Mouse (Mus musculus) heart, adult 11 months (tissue): ENCODE data around the gene Abhd11.
A peak's percentile ranks its signal among the peaks of the same experiment; 100 is the strongest.
"Not testable (repeated sequence)": the region's sequence is repeated elsewhere in the genome, so short reads cannot be mapped to it uniquely, and the experiment has no call there.

ENCODE experiments used
- DNase-seq: peaks from one replicate; pipeline ENCODE4 v3.0.0; 2022

Abhd11 gene

GRCm38 (mm10) chr5:135008671-135009589, at the start of gene Abhd11:
Gene Abhd11 (plus strand): TSS chr5:135009152.
- DNase-seq: peak; percentile 100

DNA sequence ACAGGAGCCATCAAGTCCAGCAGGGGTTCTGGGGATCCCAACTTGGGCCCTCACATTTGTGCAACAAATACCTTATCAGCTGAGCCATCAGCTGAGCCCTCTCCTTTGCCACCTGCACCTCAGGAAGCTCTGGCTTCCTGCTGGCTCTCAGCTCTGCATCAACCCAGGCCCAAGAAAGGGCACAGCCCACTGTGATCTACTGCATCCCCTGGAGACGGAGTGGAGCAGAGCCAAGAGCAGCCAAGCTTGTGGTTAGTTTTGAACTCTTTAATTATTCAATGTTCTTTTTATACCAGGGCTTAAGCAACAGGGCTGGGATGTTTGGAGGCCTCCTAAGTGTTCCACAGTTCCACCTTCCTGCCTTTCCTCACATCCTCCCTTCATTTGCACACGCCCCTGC, 48.5 kb upstream of the Abhd11 start:
- DNase-seq: no peak

GRCm38 (mm10) chr5:134961519-134961918, 47.4 kb upstream of the Abhd11 start:
- no peak for DNase-seq

DNA sequence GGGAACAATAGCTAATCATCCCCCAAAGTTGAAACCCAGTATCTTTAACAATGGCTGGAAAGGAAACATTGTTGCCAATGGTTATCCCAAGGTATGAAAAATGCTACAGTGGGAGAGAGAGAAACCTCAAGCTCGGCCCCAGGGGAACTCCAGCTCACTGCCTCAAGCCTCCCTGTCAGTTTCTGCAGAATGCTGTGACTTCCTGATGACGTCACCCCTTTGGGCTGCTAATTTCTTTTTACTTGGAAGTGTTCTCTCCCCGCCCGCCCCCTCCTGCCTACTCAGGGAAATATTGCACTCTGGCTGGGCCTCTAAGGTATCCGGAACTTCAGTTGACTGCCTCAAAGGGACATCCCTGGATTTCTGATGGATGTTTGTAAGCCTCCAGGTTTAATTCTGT, 45.4 kb upstream of the Abhd11 start:
- peak; percentile 96 for DNase-seq

- not testable (repeated sequence) for DNase-seq
Measured at GRCm38 (mm10) chr5:134964655-134965054, 44.3 kb upstream of the Abhd11 start.

DNA sequence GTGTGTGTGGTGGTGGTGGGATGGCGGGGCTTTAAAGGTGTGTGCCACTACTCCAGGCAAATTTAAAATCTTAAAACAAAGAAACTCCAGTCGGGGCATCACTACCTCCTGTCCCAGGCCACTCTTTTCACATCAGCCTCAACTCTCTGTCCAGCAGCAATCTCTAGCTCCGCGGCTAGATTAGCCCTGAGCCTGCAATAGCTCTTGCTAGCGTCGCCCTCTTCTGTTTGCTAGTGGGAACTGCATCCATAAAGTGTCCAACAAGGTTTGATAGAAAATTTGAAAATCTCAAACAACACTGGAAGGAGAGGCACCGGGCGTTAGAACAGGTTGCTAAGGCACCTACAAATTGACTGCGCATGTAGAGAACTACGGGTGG, 43.5 kb upstream of the Abhd11 start:
- no peak for DNase-seq

GRCm38 (mm10) chr5:134965852-134966821, 42.8 kb upstream of the Abhd11 start:
- DNase-seq: peak; percentile 93

- DNase-seq: no peak
Measured at GRCm38 (mm10) chr5:134967164-134967944, 41.6 kb upstream of the Abhd11 start.

- DNase-seq: no peak
Measured at GRCm38 (mm10) chr5:134970671-134971070, 38.3 kb upstream of the Abhd11 start.

- no peak for DNase-seq
Measured at GRCm38 (mm10) chr5:134973081-134973480, 35.9 kb upstream of the Abhd11 start.

GRCm38 (mm10) chr5:134973526-134973925, 35.4 kb upstream of the Abhd11 start:
- peak; percentile 85 for DNase-seq

DNA sequence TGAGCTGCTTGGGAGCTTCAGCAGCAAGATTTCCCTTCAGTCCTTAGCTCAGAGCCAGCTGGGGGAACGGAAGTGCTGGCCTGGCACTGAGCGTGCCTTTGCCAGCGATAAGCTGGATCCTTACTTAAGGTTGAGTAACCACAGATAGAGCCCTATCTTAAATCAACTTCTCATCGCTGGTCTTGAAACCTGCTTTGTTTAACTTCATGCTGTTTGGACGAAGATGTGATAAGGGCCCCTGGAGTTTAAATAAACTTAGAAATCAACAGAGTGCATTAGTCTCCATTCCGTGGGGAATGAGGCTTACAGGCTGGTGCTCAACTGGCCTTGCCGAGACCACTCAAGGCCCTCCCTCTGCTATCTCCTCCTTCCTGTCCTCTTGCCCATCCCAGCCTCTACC, 34.7 kb upstream of the Abhd11 start:
- DNase-seq: peak; percentile 85

DNA sequence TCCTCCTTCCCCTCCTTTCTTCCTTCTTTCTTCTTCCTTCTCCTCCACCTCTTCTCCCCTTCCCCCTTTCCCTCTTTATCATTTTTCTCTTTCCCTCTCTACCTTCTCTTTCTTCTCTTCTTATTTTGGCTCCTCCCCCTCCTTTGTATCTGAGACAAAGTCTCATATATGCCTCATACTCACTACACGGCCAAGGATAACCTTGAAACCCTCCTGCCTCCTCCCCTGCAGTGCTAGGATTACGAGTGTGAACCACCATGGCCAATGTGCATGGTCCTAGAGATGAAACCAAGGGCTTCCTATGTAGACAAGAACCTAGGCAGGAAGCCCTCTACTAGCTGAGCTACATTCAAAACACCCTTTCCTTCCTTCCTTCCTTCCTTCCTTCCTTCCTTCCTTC, 34.0 kb upstream of the Abhd11 start:
- no peak for DNase-seq

GRCm38 (mm10) chr5:134976164-134976563, 32.8 kb upstream of the Abhd11 start:
- no peak for DNase-seq

DNA sequence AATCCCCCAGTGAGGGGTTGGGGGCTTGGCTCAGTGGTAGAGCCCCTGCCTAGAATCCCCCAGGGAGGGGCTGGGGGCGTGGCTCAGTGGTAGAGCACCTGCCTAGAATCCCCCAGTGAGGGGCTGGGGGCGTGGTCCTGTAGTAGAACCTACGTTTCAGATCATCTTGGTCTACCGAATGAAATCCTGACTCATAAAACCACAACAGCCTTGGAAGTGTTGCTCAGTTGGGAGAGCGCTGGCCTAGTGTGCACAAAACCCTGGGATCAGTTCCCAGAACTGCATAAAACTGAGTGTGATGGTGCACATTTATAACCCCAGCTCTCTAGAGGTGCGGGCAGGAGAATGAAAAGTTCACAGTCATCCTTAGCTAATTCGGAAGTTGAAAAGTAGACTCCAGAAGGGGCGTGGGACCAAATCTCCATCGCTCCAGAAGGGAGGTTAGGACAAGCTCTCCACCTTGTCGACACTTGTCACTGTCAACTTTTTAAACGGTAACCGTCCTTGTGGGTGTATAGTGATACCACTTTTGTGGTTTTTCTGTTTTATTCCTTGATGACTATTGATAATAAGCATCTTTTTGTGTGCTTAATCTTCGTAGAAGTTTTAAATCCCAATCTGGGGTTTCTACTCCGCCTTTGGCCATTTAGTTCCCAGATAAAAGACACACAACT, 32.2 kb upstream of the Abhd11 start:
- no peak for DNase-seq

DNA sequence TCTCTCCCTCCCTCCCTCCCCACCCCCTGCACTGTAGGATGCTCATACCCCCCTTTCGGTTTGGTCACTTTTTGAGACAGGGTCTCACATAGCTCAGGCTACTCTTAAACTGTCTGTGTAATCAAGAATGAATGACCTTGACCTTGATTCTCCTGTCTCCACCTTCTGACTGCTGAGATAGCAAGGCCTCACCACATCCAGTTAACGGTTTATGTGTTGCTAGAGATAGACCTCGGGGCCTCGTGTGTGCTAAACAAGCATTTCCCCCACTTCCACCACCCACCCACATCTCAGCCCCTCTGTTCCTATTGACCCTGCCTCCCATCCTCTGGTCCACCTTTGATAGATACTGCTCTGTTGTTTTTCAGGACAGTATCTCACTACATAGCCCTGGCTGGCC, 31.1 kb upstream of the Abhd11 start:
- no peak for DNase-seq

- DNase-seq: peak; percentile 77
Measured at GRCm38 (mm10) chr5:134981149-134981548, 27.8 kb upstream of the Abhd11 start.

DNA sequence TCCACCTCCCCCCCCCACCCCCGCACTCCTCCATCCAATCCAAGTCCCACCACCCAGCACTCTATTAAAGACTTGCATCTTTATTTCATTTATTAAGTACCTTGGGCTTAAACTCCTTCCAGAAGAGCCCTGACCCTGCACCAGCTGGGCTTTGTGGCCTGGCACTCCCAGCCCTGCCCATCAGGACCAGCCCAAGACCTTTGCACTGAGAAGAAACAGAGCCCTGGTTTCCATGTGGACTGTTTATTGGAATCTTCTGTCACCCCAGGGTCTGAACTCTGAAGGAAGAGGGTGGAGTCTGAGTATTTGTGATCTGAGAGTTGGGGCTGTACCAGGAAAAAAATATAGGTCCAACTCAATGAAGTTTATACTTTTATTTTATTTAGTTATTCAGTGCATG, 25.8 kb upstream of the Abhd11 start:
- DNase-seq: no peak

DNA sequence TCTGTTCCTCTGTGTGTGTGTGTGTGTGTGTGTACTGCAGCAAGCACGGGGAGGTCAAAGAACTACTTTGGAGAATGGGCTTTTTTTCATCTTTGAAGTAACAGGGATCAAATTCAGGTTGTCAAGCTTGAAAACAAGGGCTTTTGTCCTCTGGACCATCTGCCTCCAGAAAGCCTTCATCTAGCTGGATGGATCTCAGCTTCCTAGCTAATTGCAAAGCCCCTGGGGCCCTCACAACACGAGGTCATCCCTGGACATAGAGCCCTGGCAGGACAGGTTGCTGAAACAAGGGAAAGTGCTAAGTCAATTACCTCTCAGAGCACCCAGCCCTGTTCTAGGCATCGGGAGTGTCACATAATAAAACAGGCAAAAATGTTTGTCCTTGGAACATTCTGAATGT, 25.2 kb upstream of the Abhd11 start:
- no peak for DNase-seq

- DNase-seq: peak; percentile 94
Measured at GRCm38 (mm10) chr5:134985633-134986297, 23.2 kb upstream of the Abhd11 start, which contains the start of gene Cldn3. Gene Cldn3 (plus strand): TSS chr5:134986214.
